Mouse (Mus musculus) thymus, postnatal 36 days (tissue): ENCODE data around the gene Cfl2.

Experiments
- DNase-seq, 2 experiments: peaks; one replicate each; pipeline ENCODE4 v3.0.0; 2022; ENCODE audit warnings: mixed read lengths in 2 of 2

Gene Cfl2

DNA sequence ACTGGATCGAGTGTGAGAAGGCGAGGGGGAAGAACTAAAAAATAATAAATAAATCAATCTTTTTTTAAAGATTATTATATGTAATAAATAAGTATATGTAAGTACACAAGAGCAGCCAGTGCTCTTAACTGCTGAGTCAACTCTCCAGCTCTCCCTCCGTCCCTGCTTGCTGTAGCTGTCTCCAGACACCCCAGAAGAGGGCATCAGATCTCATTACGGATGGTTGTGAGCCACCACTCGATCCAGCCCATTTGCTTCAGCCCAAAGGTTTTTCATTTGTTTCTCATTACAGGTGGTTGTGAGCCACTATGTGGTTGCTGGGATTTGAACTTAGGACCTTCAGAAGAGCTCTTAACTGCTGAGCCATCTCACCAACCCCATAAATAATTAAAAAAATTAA is 32.8 kb downstream of the Cfl2 start:
- DNase-seq = no peak

DNA sequence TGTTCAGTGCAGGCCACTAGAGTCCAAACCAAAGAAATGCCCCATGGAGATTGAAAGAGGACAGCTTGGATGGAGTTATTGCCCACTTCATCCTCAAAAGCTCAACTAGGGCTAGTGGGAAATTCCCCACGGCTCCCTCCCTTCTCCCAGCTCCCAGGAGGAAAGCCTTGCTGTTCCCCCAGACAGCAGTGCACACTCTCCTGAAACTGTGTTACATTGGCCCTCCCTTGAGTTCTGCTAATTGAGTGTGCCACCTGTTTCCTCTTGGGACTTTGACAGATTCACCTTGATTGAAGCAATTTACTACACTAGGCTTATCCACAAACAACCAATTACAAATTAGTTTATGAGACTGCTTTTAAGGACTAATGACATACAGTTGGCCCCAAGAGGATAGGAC is 34.6 kb downstream of the Cfl2 start:
- DNase-seq = no peak

DNA sequence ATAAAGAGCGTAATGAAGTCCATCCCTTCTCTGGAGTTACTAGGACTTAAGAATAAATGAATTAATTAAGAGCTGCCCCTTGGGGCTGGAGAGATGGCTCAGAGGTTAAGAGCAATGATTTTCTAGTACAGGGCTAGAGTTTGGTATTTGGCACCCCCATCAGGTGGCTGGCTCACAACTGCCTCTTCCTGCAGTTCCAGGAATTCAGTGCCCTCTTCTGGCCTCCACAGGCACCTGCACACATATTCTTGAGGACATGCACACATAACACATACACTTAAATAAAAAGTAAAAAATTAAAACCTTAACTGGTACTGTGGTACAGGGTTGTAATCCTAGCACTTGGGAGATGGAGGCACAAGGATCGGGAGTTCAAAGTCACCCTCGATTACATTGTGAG is 37.5 kb downstream of the Cfl2 start:
- peak in 1 of 2 experiments; percentile 17 for DNase-seq

DNA sequence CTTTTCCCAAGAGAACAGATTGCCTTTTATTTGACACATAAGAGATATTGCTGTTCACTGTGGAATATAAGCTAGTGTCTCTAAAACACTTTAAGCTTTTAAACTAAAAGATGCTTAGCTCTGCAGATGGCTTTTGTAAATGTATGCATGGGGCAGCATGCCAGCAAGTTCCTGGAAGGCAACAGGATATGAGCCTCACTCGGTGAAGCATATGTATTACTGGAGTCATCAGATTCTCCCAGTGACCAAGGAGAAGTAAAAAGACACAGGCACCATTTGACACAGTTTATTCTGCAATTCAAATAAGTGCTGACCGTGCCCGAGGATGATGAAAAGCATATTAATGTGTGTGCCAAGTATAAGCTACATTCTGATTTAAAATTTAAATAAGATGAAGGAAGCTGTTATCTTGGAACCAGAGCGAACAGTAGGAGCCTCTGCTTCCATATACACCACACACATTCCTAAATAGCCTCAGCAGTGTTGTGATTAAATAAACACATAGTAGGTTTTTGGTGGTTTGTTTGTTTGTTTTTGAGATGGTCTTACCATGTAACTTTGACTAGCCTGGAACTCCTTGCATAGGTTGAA is 39.7 kb downstream of the Cfl2 start:
- DNase-seq = no peak

DNA sequence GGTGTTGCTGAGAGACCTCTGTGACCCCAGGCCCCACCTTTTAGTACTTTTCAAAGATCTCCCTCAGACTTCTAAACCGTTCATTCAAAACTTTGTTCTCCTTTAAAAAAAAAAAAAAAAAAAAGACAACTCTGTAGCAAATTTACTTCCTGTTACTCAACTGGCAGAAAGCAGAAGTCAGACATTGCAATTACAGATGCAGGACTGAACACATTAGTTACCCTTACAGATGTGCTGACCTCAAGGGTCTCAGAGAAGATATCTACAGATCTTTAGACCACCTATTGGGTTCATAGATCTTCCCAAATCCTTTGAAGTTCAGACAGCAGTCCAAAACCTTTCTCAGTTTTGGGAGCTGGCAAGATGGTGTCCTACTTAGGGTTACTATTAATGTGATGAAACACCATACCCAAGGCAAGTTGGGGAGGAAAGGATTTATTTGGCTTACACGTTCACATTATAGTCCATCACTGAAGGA is 42.0 kb downstream of the Cfl2 start:
- DNase-seq = no peak

DNA sequence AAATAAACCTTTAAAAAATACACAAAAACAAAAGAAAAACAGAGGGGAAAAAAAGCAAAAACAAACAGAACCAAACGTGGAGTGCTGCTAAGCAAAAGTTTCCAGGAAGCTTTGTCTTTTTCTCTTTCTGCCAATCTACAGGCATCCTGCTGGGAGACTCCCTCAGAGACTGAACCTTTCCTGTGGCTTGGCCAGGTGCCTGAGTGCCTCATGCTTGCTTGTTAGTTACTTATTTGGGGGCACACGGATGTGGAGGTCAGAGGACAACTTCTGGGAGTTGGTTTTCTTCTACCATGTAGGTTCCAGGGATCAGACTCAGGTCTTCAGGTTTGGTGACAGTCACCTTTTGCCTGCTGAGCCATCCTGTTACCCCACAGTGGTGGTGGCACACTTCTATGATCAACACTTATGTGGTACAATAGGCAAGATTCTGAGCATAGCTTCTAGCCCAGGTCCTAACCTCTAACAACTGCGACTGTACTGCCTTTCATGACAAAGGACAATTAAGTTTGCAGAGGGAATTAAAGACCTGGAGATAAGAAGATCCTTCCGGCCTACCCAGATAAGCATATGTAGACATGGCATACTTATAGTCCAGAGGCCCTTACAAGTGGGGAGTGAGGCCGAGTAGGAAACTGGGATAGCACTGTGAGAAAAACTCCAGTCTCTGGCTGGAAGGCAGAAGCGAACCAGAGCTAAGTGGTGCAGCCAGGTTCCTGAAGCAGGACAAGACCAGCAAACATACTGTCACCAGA is 43.3 kb downstream of the Cfl2 start:
- DNase-seq = no peak

DNA sequence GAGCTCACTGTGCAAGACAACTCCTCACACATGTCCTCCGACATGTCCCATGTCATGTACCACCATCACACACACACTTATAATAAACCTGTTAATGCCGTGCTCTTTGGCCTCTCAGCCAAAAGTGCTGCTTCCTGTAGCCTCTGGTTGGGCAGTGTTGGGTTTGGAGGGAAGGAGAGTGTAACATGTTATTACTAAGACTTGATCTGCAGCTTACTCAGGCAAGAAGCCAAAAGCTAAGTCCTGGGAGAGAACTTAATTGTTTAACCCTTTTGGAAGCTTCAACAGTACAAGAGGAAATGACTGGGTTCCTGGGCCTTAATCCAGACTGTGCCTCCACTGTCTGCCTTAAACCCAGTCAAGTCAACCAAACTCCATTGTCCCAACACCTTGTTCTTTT is 52.5 kb downstream of the Cfl2 start:
- DNase-seq = no peak
